Mouse (Mus musculus) hindbrain, embryonic 11.5 days (tissue): ENCODE measurements around the gene Ms4a5. TPM values are rescaled to one million over a fixed set of nuclear protein-coding genes. Genes with fewer than 3 reads are reported as not detected.
"Not testable (repeated sequence)": the region's sequence is repeated elsewhere in the genome, so short reads cannot be mapped to it uniquely, and the experiment has no call there.

ENCODE experiments used
- ATAC-seq: fragments of 200-750 bp; cut with Nextera tagmentation; 2 replicates; pipeline ENCODE4 v1.8.0; 2017; ENCODE audit warnings: mild to moderate bottlenecking, moderate TSS enrichment, moderate library complexity; ENCODE audit not compliant: low FRiP score
- DNase-seq: peaks from one replicate; pipeline ENCODE4 v3.0.0-alpha.2; 2015; ENCODE audit warnings: low spot score
- H3K27ac ChIP-seq: fragments of 300-500 bp; sonication (generic); 2 replicates; pipeline ENCODE4 v1.5.1; 2014; ENCODE audit warnings: mild to moderate bottlenecking, low read depth, low read length
- H3K27me3 ChIP-seq: fragments of 300-500 bp; sonication (generic); 2 replicates; pipeline ENCODE4 v1.6.1; 2014; ENCODE audit warnings: mild to moderate bottlenecking, low read length, moderate library complexity, mixed read lengths; ENCODE audit not compliant: control insufficient read depth, insufficient read depth
- H3K36me3 ChIP-seq: fragments of 300-500 bp; sonication (generic); 2 replicates; pipeline ENCODE4 v1.6.1; 2014; ENCODE audit warnings: mild to moderate bottlenecking, low read length, moderate library complexity, mixed read lengths; ENCODE audit not compliant: control insufficient read depth, insufficient read depth
- H3K4me1 ChIP-seq: fragments of 300-500 bp; sonication (generic); replicated peaks from 2 replicates; pipeline ENCODE4 v1.6.1; 2014; ENCODE audit warnings: low read length, mixed read lengths; ENCODE audit not compliant: control insufficient read depth, insufficient read depth
- H3K4me2 ChIP-seq: fragments of 300-500 bp; sonication (generic); replicated peaks from 2 replicates; pipeline ENCODE4 v1.6.1; 2014; ENCODE audit warnings: mild to moderate bottlenecking, low read depth, low read length
- H3K4me3 ChIP-seq: fragments of 300-500 bp; sonication (generic); 2 replicates; pipeline ENCODE4 v1.5.1; 2014; ENCODE audit warnings: low read depth, low read length
- H3K9ac ChIP-seq: fragments of 300-500 bp; sonication (generic); 2 replicates; pipeline ENCODE4 v1.6.1; 2014; ENCODE audit warnings: low read depth, low read length
- H3K9me3 ChIP-seq: fragments of 300-500 bp; sonication (generic); 2 replicates; pipeline ENCODE4 v1.6.1; 2016; ENCODE audit warnings: low read length; ENCODE audit not compliant: control insufficient read depth
- whole genome bisulfite sequencing: fragments of 180-500 bp; shearing (Covaris S2); extraction: QIAGEN DNeasy Blood & Tissue Kit; methylation state at CpG from one replicate; pipeline ENCODE4 v1.1.7; 2014; 5-methylcytosine and 5-hydroxymethylcytosine counted together
- polyA plus RNA-seq: library from polyadenylated mRNA; unstranded; fragments of >200 nt; fragmentation: Nextera tagmentation; extraction: Ambion mirVana; gene quantifications from 2 replicates; pipeline ENCODE4 v1.2.1, GENCODE M21; 2014

Ms4a5 gene
- polyA plus RNA-seq, 1 experiment from 2014 or later: not detected

DNA sequence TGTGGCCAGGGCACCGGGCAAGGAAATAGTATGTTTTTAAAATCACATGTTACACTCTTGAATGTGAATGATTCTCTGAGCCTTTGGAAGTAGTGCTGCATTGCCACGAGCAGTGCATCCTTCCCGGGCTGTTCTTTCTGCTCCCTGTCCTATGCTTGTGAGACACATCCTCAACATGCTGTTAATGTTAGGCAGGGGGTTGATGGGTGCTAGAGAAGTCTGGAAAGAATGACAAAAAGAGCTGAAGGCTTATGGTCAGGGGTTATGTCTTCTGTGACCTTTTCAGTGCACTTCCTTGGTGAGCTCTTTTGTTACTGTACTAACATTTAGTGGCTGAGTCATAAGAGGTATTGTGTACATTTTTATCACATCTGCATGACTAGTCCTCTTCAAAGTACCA, 3.5 kb downstream of the Ms4a5 start:
- ATAC-seq (no peak), DNase-seq (no peak)
- Histone ChIP-seq H3K4me3 (no peak overlapping the region), H3K27ac (no peak overlapping the region), H3K9ac (no peak overlapping the region), H3K4me1 (no peaks in the 10 kb centered on the region), H3K27me3 (no peaks in the 10 kb centered on the region), H3K4me2 (no peak overlapping the region), H3K9me3 (no peaks in the 10 kb centered on the region), H3K36me3 (no peaks in the 10 kb centered on the region)
- WGBS: 82% methylated on average over 3 of the region's 3 CpGs

DNA sequence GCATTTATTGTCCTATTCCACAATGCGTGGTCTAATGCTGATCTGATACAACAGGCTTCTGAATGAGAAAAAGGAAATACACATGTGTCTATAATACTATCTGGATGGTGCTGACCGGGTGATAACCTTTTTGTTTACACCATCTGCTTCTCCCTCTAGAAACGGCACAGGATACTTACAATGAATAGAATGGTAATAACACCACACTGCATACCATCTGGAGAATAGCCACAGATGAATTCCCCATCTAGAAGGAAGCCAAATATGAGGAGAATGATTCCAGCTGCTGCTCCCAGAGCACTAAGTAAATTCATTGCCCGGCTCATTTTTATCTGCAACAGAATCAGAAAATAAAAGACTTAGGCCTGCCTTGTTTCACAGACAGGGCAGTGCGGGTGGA, 7.2 kb downstream of the Ms4a5 start:
- Histone ChIP-seq H3K4me1 (no peaks in the 10 kb centered on the region), H3K36me3 (no peaks in the 10 kb centered on the region), H3K27me3 (no peaks in the 10 kb centered on the region), H3K27ac (no peak overlapping the region), H3K9me3 (no peaks in the 10 kb centered on the region), H3K4me3 (no peak overlapping the region), H3K9ac (no peak overlapping the region), H3K4me2 (no peak overlapping the region)
- DNase-seq (no peak), ATAC-seq (no peak)
- 74% methylated on average over 5 of the region's 5 CpGs for WGBS

DNA sequence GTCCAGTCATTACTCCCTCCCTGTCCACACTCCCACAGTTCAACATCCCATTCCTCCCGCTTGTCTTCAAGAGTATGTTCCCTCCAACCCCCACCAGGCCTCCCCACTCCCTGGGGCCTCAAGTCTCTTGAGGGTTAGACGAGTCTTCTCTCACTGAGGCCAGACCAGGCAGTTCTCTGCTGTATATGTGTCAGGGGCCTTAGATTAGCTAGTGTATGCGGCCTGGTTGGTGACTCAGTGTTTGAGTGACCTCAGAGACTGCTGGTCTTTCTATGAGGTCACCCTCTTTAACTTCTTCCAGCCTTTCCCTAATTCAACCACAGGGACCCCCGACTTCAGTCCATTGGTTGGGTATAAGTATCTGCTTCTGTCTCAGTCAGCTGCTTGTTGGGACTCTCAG, 16.7 kb downstream of the Ms4a5 start:
- WGBS: 75% methylated on average over 4 of the region's 4 CpGs
- H3K4me3 ChIP-seq: no peak overlapping the region
- H3K4me1 ChIP-seq: no peaks in the 10 kb centered on the region
- no peaks in the 10 kb centered on the region for H3K27me3 ChIP-seq
- DNase-seq (no peak), ATAC-seq (no peak)
- H3K9ac ChIP-seq: no peak overlapping the region
- H3K27ac ChIP-seq: no peak overlapping the region
- H3K36me3 ChIP-seq: no peaks in the 10 kb centered on the region
- H3K4me2 ChIP-seq: no peak overlapping the region
- no peaks in the 10 kb centered on the region for H3K9me3 ChIP-seq

DNA sequence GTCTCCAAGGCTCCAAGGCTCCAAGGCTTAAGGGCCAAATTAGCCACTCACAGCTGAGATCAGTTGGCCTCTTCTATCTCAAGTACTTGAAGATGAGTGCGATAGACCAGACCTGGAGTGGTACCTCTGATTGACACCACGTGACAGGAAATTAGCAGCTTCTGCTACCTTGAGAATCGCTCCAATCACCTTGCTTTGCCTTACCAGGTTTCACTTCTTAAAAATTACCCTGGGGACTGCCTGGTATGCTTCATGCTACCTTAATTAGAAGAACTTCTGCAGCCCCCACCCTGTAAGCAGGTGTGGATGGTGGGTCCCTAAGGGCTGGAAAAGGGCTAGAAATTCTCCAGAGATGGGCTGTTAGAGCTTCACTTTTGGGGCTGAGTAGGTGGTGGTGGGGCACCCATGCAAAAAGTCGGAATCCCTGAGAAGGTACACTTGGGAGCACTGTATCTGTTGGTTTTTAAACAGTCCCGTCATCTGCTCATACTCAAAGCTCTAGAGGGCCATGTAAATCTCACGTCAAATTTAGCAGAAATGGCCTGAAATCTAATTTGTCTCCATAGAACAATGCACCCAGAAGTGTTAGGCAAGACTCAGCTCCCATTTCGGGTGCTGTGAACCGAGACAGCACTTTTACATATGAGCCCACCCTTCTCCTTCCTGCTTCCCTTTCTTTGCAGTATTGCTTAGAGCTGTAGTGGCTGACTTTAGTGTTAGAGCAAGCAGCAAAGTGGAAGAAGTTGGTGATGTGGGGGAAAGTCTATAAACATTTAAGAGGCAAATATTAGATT, 17.4 kb downstream of the Ms4a5 start, which contains the start of gene Ms4a1:
Ms4a1 (minus strand) TSS at position 190 of the 794 bp plus-strand sequence.
- Histone ChIP-seq H3K27me3 (no peaks in the 10 kb centered on the region), H3K4me3 (no peak within 1 kb of the TSS), H3K4me2 (no peak within 1 kb of the TSS), H3K9ac (no peak within 1 kb of the TSS), H3K27ac (no peak within 1 kb of the TSS), H3K9me3 (no peaks in the 10 kb centered on the region), H3K4me1 (no peaks in the 10 kb centered on the region), H3K36me3 (no peaks in the 10 kb centered on the region)
- 78% methylated on average over 8 of the region's 8 CpGs for WGBS
- ATAC-seq (no peak), DNase-seq (no peak)

DNA sequence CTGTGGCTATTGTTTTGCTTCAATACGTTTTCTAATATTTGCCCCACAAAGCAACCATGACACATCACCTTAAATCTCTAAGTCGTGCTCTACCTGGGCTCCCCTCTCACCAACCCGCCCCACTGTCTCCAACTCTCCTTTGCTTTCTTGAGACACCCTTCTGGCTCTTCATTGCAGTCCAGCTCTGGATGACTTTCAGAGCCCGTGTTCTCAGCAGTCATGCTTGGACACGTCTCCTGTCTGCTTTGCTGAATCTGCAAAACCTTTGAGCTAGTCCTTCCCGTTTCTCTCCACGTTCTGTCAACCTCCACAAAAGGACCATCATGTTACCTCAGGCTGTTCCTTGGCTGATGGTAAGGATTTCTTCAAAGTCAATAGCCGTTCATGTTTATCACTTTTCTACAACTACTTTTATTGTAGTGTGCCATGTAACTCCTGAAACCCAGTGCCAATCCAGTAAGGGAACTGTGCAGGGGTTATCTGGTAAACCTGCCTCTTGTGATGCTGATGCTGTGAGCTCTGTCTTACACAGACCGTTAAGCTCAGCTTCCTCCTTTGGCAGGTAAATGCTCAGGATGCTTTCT, 19.0 kb downstream of the Ms4a5 start:
- Histone ChIP-seq H3K27ac (no peak overlapping the region), H3K4me2 (no peak overlapping the region), H3K4me1 (no peaks in the 10 kb centered on the region), H3K4me3 (no peak overlapping the region), H3K36me3 (no peaks in the 10 kb centered on the region), H3K9me3 (no peaks in the 10 kb centered on the region), H3K9ac (no peak overlapping the region), H3K27me3 (no peaks in the 10 kb centered on the region)
- ATAC-seq (no peak), DNase-seq (no peak)
- WGBS: 89% methylated on average over 9 of the region's 9 CpGs

DNA sequence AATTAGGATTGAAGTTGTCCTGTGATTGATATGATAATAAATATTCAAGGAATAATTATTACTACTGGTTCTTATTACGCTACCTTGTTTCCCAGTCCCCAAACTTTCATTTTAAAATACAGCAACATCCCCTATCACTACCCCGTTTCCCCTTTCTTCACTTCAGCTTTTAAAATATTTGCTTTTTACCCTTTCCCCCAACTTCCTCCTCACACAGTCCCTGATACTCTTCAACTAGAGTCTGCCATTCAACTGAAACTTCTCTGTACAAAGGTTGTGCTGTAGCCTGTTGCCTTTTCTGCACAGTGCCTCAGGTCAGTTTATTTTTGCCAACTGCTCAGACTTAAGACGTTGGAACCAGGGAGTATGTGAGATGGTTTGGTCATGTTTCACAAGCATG, 20.1 kb downstream of the Ms4a5 start:
- DNase-seq (no peak), ATAC-seq (no peak)
- H3K36me3 ChIP-seq: no peaks in the 10 kb centered on the region
- no peaks in the 10 kb centered on the region for H3K9me3 ChIP-seq
- H3K4me3 ChIP-seq: no peak overlapping the region
- no peak overlapping the region for H3K9ac ChIP-seq
- no peaks in the 10 kb centered on the region for H3K4me1 ChIP-seq
- H3K27ac ChIP-seq: no peak overlapping the region
- H3K4me2 ChIP-seq: no peak overlapping the region
- H3K27me3 ChIP-seq: no peaks in the 10 kb centered on the region
- 89% methylated on average over 3 of the region's 3 CpGs for WGBS

DNA sequence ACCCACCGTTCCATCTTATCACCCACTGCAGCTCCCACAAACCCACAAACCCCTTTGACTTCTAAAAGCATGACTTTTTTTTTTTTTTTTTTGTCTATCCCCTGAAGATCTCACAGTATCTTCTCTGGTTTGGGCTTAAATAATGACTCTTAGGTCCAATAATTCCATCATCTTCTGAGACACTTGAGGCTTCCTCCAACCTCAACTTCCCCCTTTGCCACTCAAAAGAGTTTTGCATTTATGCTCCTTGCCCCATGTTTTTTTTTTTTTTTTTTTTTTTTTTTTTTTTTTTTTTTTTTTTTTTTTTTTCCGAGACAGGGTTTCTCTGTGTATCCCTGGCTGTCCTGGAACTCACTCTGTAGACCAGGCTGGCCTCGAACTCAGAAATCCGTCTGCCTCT, 20.7 kb downstream of the Ms4a5 start:
- H3K9ac ChIP-seq, DNase-seq, ATAC-seq, H3K9me3 ChIP-seq, H3K4me2 ChIP-seq, H3K4me3 ChIP-seq, H3K36me3 ChIP-seq, H3K4me1 ChIP-seq, H3K27me3 ChIP-seq, H3K27ac ChIP-seq: not testable (repeated sequence)
- 79% methylated on average over 4 of the region's 4 CpGs for WGBS

DNA sequence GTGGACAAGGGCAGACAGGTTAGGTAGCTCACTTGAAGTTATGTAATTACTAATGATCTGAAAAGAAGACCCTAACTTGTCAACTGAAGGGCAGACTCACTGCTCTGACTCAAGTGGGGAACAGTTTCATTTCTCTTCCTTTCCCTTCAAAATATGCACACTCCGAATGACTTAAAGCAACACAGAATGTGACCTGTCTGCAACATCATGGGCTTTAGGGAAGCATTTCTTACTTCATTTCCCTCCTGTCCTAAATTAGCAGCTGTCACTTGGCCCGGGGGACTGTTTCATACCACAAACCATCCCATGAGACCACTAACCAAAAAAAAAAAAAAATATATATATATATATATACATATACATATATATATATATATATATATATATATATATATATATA, 22.2 kb downstream of the Ms4a5 start:
- no peaks in the 10 kb centered on the region for H3K9me3 ChIP-seq
- 82% methylated on average over 2 of the region's 2 CpGs for WGBS

DNA sequence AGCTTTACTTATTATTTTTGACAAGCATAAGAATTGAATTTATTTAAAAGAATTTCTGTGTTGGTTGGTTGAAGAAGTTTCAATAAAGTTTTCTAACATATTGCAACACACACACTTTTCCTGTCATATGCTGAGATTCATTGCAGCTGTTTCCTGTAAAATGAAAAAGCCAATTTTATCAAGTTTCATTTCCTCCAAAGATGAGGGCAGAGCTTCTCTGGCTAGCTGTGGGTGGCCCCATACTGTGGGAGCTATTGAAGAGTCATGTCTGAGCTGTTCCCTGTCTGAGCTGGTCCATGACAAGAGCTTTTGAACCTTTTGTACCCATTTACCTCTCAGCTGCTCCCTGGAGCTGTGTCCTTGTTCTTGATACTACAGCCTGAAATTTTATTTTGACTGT, 39.4 kb downstream of the Ms4a5 start:
- H3K4me3 ChIP-seq: no peak overlapping the region
- H3K27me3 ChIP-seq: no peaks in the 10 kb centered on the region
- no peak overlapping the region for H3K4me2 ChIP-seq
- no peak overlapping the region for H3K9ac ChIP-seq
- no peaks in the 10 kb centered on the region for H3K36me3 ChIP-seq
- no peak for DNase-seq
- H3K9me3 ChIP-seq: no peaks in the 10 kb centered on the region
- ATAC-seq: no peak
- H3K27ac ChIP-seq: no peak overlapping the region
- H3K4me1 ChIP-seq: no peaks in the 10 kb centered on the region

More for the DNA sequence above, 22.2 kb downstream of the Ms4a5 start:
- H3K27ac ChIP-seq: no peak overlapping the region
- no peak overlapping the region for H3K4me2 ChIP-seq
- H3K4me3 ChIP-seq: no peak overlapping the region
- no peaks in the 10 kb centered on the region for H3K36me3 ChIP-seq
- H3K27me3 ChIP-seq: no peaks in the 10 kb centered on the region
- no peak overlapping the region for H3K9ac ChIP-seq
- DNase-seq: no peak
- no peaks in the 10 kb centered on the region for H3K4me1 ChIP-seq
- ATAC-seq: no peak
